Mouse (Mus musculus) ES-Bruce4 (cell line): ENCODE measurements at regions not wholly inside any gene's neighbourhood (a gene's known extent, or its start where the extent isn't known, plus 50 kb on each side); places are given as distances from the start of the nearest gene placed in this dataset.

ENCODE experiments used
- H3K27ac ChIP-seq: 2 replicates; pipeline ENCODE4 v1.5.1; 2012; ENCODE audit warnings: low read length, inconsistent platforms; ENCODE audit not compliant: insufficient read depth
- H3K27me3 ChIP-seq: 2 replicates; pipeline ENCODE4 v1.6.1; 2012; ENCODE audit warnings: mild to moderate bottlenecking, low read length, inconsistent platforms; ENCODE audit not compliant: control insufficient read depth, poor library complexity, insufficient read depth, severe bottlenecking
- H3K36me3 ChIP-seq: 2 replicates; pipeline ENCODE4 v1.6.1; 2012; ENCODE audit warnings: inconsistent platforms, mild to moderate bottlenecking, low read length, moderate library complexity; ENCODE audit not compliant: control insufficient read depth, poor library complexity, insufficient read depth, severe bottlenecking
- H3K4me1 ChIP-seq: one replicate; pipeline ENCODE4 v1.8.1; 2011; ENCODE audit warnings: low read length; ENCODE audit not compliant: control insufficient read depth, insufficient read depth
- H3K4me3 ChIP-seq: 2 replicates; pipeline ENCODE4 v1.5.1; 2011; ENCODE audit warnings: low read depth, mild to moderate bottlenecking, low read length
- H3K9ac ChIP-seq: 2 replicates; pipeline ENCODE4 v1.6.1; 2012; ENCODE audit warnings: low read depth, mild to moderate bottlenecking, inconsistent platforms; ENCODE audit not compliant: poor library complexity, severe bottlenecking
- H3K9me3 ChIP-seq: replicated peaks from 2 replicates; pipeline ENCODE4 v1.6.1; 2012; ENCODE audit warnings: mild to moderate bottlenecking, low read length, inconsistent platforms; ENCODE audit not compliant: control insufficient read depth, poor library complexity, insufficient read depth, severe bottlenecking
- CTCF ChIP-seq: IDR thresholded peaks from one replicate; pipeline ENCODE4 v1.8.1; 2011; ENCODE audit warnings: low read depth, low read length
- EP300 ChIP-seq: IDR thresholded peaks from 2 replicates; pipeline ENCODE4 v1.6.1; 2011; ENCODE audit warnings: low read depth, low read length; ENCODE audit not compliant: insufficient read depth
- POLR2A ChIP-seq: IDR thresholded peaks from one replicate; pipeline ENCODE4 v1.8.1; 2011; ENCODE audit warnings: low read length; ENCODE audit not compliant: insufficient read depth

GRCm38 (mm10) chr13:54303071-54303924 lies 67.9 kb upstream of the Cplx2 start:
- no peaks in the 10 kb centered on the region for H3K36me3 ChIP-seq
- peak overlapping the region; percentile 64 for H3K4me3 ChIP-seq
- H3K9ac ChIP-seq = peak overlapping the region; percentile 88
- TF ChIP-seq POLR2A (no peak), CTCF (no peak), EP300 (no peak)
- peak overlapping the region; percentile 45 for H3K27ac ChIP-seq
- no peaks in the 10 kb centered on the region for H3K9me3 ChIP-seq
- H3K4me1 ChIP-seq = no peaks in the 10 kb centered on the region
- 0 out of 2 replicates have a peak, but pooled peaks cover 2% of the 10 kb centered on the region for H3K27me3 ChIP-seq

- Histone ChIP-seq H3K27ac (no peak overlapping the region), H3K9me3 (no peaks in the 10 kb centered on the region), H3K27me3 (0 out of 2 replicates have a peak, but pooled peaks cover 2% of the 10 kb centered on the region), H3K9ac (no peak overlapping the region), H3K4me1 (no peaks in the 10 kb centered on the region), H3K4me3 (no peak overlapping the region), H3K36me3 (no peaks in the 10 kb centered on the region)
- TF ChIP-seq EP300 (no peak), POLR2A (no peak), CTCF (no peak)
Observed at GRCm38 (mm10) chr13:54304251-54304650, 66.9 kb upstream of the Cplx2 start.

DNA sequence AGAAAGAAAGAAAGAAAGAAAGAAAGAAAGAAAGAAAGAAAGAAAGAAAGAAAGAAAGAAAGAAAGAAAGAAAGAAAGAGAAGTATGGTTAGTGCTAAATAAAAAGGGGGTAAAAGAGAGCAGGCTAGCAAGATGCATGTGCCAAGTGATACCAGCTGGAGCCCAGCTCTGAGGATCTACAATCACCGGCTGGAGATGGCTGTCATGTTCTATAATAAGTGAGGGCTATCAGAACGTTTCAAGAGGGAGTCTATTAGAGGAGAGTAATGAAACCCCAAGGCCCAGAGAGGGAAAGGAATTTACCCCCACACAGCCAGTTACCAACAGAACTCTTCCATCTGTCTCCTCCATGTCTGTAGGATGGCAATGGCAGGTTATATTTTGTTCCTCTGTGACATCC lies 62.6 kb upstream of the Cplx2 start:
- Histone ChIP-seq H3K9ac (no peak overlapping the region), H3K9me3 (no peaks in the 10 kb centered on the region), H3K27me3 (no peaks in the 10 kb centered on the region), H3K4me3 (no peak overlapping the region), H3K27ac (no peak overlapping the region), H3K4me1 (no peaks in the 10 kb centered on the region), H3K36me3 (no peaks in the 10 kb centered on the region)
- TF ChIP-seq EP300 = no peak
- TF ChIP-seq POLR2A = no peak
- TF ChIP-seq CTCF = no peak

DNA sequence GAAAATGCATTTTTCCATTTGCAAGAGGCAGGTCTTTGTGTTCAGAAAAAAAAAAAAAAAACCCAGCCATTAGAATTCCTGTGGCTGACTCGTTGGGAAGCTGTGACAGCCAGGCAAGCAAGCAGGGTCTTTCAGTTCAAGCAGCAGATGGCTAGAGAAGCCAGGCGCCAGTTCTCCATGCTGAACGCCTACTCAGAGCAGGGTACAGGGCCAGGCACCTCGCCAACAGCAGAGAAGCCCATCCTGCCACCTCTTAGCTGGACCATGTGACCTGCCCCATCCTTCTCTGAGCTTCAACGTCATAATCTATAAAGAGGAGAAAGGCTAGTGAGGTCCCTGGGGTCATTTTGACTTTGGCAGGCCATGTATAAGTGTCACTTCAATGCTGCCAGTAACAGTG lies 61.8 kb upstream of the Cplx2 start:
- TF ChIP-seq CTCF = no peak
- TF ChIP-seq POLR2A = no peak
- no peak for TF ChIP-seq EP300
- Histone ChIP-seq H3K27ac (no peak overlapping the region), H3K9me3 (no peaks in the 10 kb centered on the region), H3K36me3 (no peaks in the 10 kb centered on the region), H3K4me3 (no peak overlapping the region), H3K27me3 (no peaks in the 10 kb centered on the region), H3K4me1 (no peaks in the 10 kb centered on the region), H3K9ac (no peak overlapping the region)

DNA sequence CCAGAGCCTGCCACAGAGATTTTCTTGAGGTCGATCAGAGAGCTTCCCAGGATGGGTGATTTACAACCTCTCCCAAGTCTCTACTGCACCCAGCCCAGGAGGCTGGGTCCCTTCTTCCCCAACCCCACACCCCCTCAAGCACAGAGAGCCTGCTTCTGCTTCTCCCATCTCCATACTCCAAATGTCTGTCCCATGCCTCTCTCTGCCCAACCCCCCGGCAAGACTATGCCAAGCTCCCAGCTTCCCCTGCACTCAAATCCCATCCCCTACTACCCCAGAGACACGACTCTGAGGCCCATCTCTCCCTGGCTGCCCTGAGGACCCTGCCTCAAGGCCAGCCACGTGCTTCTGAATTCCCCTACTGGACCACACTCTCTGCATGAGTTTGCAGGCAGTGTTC lies 61.0 kb upstream of the Cplx2 start:
- no peak for TF ChIP-seq POLR2A
- no peak for TF ChIP-seq CTCF
- no peak for TF ChIP-seq EP300
- no peaks in the 10 kb centered on the region for H3K27me3 ChIP-seq
- H3K27ac ChIP-seq = no peak overlapping the region
- H3K4me1 ChIP-seq = no peaks in the 10 kb centered on the region
- H3K9ac ChIP-seq = no peak overlapping the region
- no peak overlapping the region for H3K4me3 ChIP-seq
- H3K9me3 ChIP-seq = no peaks in the 10 kb centered on the region
- no peaks in the 10 kb centered on the region for H3K36me3 ChIP-seq

DNA sequence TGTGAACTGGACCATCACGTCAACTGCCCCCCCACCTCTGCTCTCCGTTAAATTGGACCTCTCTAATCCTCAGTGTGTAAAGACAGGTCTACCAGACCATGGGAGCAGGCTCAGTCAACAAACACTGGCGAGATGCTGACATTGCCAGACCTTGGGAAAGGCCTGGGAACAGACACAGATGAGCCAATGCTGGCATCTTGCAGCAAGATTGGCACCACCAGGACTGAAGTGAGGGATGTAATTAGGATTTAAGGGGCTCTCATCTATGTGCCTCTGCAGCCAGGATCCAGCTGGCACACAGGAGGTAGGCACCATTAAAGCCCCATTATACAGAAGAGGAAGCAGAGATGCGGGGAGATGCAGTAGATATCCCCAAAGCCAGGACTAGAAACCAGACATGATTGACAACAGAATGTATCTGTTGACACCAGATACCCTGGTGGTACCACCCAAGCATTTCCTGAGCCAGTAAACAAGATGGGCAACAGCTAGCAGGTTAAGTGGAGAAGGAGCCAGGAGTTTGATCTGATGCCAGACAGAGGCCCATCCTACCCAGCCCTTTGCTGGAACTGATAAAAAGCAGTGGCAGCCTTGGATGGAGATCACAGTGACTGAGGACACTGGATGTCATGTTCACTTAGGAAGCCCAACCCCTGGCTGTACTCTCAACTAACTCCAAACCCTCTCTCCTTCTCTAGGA lies 59.7 kb upstream of the Cplx2 start:
- H3K9me3 ChIP-seq = no peaks in the 10 kb centered on the region
- H3K4me3 ChIP-seq = no peak overlapping the region
- H3K9ac ChIP-seq = no peak overlapping the region
- H3K27me3 ChIP-seq = no peaks in the 10 kb centered on the region
- H3K27ac ChIP-seq = no peak overlapping the region
- no peak for TF ChIP-seq EP300
- no peak for TF ChIP-seq POLR2A
- no peaks in the 10 kb centered on the region for H3K4me1 ChIP-seq
- H3K36me3 ChIP-seq = no peaks in the 10 kb centered on the region
